Mouse (Mus musculus) heart, adult 2 months (tissue): ENCODE results near the gene A630001G21Rik. TPM values are rescaled to one million over a fixed set of nuclear protein-coding genes. Genes with fewer than 3 reads are reported as not detected.

Experiments
- DNase-seq, 2 experiments: peaks; one replicate each; pipeline ENCODE4 v3.0.0; 2021
- H3K27ac ChIP-seq: fragments of 200-600 bp; 2 replicates; pipeline ENCODE4 v1.8.1; 2022
- H3K27me3 ChIP-seq: fragments of 200-500 bp; 2 replicates; pipeline ENCODE4 v1.6.1; 2012; ENCODE audit warnings: mild to moderate bottlenecking, low read length, inconsistent platforms, mixed read lengths; ENCODE audit not compliant: control insufficient read depth, insufficient read depth
- H3K36me3 ChIP-seq: fragments of 200-500 bp; 2 replicates; pipeline ENCODE4 v1.6.1; 2012; ENCODE audit warnings: low read length, inconsistent platforms; ENCODE audit not compliant: control insufficient read depth, insufficient read depth
- H3K4me1 ChIP-seq: fragments of 200-500 bp; 2 replicates; pipeline ENCODE4 v1.6.1; 2011; ENCODE audit warnings: low read length; ENCODE audit not compliant: control insufficient read depth, insufficient read depth
- H3K4me3 ChIP-seq: fragments of 200-600 bp; 2 replicates; pipeline ENCODE4 v1.8.1; 2022
- H3K79me2 ChIP-seq: fragments of 200-500 bp; replicated peaks from 2 replicates; pipeline ENCODE4 v1.6.1; 2012; ENCODE audit warnings: mild to moderate bottlenecking, inconsistent platforms, low read length, moderate library complexity, mixed read lengths; ENCODE audit not compliant: control insufficient read depth, insufficient read depth
- H3K9ac ChIP-seq: fragments of 200-500 bp; 2 replicates; pipeline ENCODE4 v1.6.1; 2012; ENCODE audit warnings: low read depth, mild to moderate bottlenecking, control low read depth, inconsistent platforms, low read length, mixed read lengths
- CTCF ChIP-seq: fragments of 200-600 bp; IDR thresholded peaks from 2 replicates; pipeline ENCODE4 v1.8.1; 2022; ENCODE audit warnings: antibody characterized with exemption, mild to moderate bottlenecking, moderate library complexity
- EP300 ChIP-seq: fragments of 200-500 bp; IDR thresholded peaks from 2 replicates; pipeline ENCODE4 v1.6.1; 2011; ENCODE audit warnings: low read depth, low read length, control low read depth; ENCODE audit not compliant: insufficient read depth
- POLR2A ChIP-seq: fragments of 200-500 bp; IDR thresholded peaks from 2 replicates; pipeline ENCODE4 v1.6.1; 2011; ENCODE audit warnings: mild to moderate bottlenecking, low read depth, low read length, control low read depth; ENCODE audit not compliant: insufficient read depth
- WGBS: fragments of 180-500 bp; shearing (Covaris S2); methylation state at CpG from one replicate; pipeline ENCODE4 v1.1.7; 2018; 5-methylcytosine and 5-hydroxymethylcytosine counted together
- intact Hi-C: fragments of 180-260 bp; cut with DNase I; formaldehyde crosslinking; loops from one replicate; pipeline ENCODE4 v1.15.1; 2025
- polyA plus RNA-seq: library from polyadenylated mRNA; depleted of rRNA; stranded (reverse); fragments of >200 nt; gene quantifications from 2 replicates; pipeline ENCODE4 v1.2.3, GENCODE M21; 2012
- total RNA-seq, 2 experiments: library from RNA; stranded (reverse); gene quantifications; 2 replicates each; pipeline ENCODE4 v1.2.3; 2021

A630001G21Rik gene
- total and polyA plus RNA-seq, 3 experiments: 0.20 to 1.3 (median 0.37) TPM

GRCm38 (mm10) chr1:85766120-85766519, 12.3 kb downstream of the A630001G21Rik start:
- no peak for DNase-seq
- no peak overlapping the region for H3K9ac ChIP-seq
- WGBS: 71% methylated on average over 3 of the region's 3 CpGs
- TF ChIP-seq POLR2A (no peak), CTCF (no peak), EP300 (no peak)
- H3K4me3 ChIP-seq: no peak overlapping the region
- intact Hi-C loops: no loop called here
- no peaks in the 10 kb centered on the region for H3K27me3 ChIP-seq
- no peaks in the 10 kb centered on the region for H3K79me2 ChIP-seq
- no peak overlapping the region for H3K27ac ChIP-seq
- H3K4me1 ChIP-seq: no peaks in the 10 kb centered on the region
- H3K36me3 ChIP-seq: no peaks in the 10 kb centered on the region

- Histone ChIP-seq H3K36me3 (no peaks in the 10 kb centered on the region), H3K4me1 (no peaks in the 10 kb centered on the region), H3K27me3 (no peaks in the 10 kb centered on the region), H3K4me3 (no peak overlapping the region), H3K79me2 (no peaks in the 10 kb centered on the region), H3K9ac (no peak overlapping the region), H3K27ac (no peak overlapping the region)
- TF ChIP-seq EP300 (no peak), CTCF (no peak), POLR2A (no peak)
- 67% methylated on average over 4 of the region's 4 CpGs for WGBS
- no peak for DNase-seq
- intact Hi-C loops: no loop called here
Measured at GRCm38 (mm10) chr1:85764291-85764690, 14.2 kb downstream of the A630001G21Rik start.

- Histone ChIP-seq H3K9ac (no peak overlapping the region), H3K4me3 (no peak overlapping the region), H3K36me3 (no peaks in the 10 kb centered on the region), H3K4me1 (no peaks in the 10 kb centered on the region), H3K27ac (no peak overlapping the region), H3K27me3 (no peaks in the 10 kb centered on the region), H3K79me2 (no peaks in the 10 kb centered on the region)
- TF ChIP-seq EP300 (no peak), POLR2A (no peak), CTCF (no peak)
- intact Hi-C loops: no loop called here
- DNase-seq: no peak
- 78% methylated on average over 6 of the region's 6 CpGs for WGBS
Measured at GRCm38 (mm10) chr1:85763386-85763785, 15.1 kb downstream of the A630001G21Rik start.

- 80% methylated on average over 4 of the region's 4 CpGs for WGBS
- H3K27ac ChIP-seq: no peak overlapping the region
- TF ChIP-seq EP300 (no peak), CTCF (no peak), POLR2A (no peak)
- H3K27me3 ChIP-seq: no peaks in the 10 kb centered on the region
- no peaks in the 10 kb centered on the region for H3K4me1 ChIP-seq
- no peak overlapping the region for H3K4me3 ChIP-seq
- no peaks in the 10 kb centered on the region for H3K79me2 ChIP-seq
- DNase-seq: no peak
- H3K9ac ChIP-seq: no peak overlapping the region
- no peaks in the 10 kb centered on the region for H3K36me3 ChIP-seq
- intact Hi-C loops: no loop called here
Measured at GRCm38 (mm10) chr1:85761665-85762064, 16.8 kb downstream of the A630001G21Rik start.

- Histone ChIP-seq H3K27me3 (no peaks in the 10 kb centered on the region), H3K79me2 (no peaks in the 10 kb centered on the region), H3K4me3 (no peak overlapping the region), H3K9ac (no peak overlapping the region), H3K27ac (peak overlapping the region; percentile 70; the same call in 1 of the 2 replicates), H3K4me1 (no peaks in the 10 kb centered on the region), H3K36me3 (no peaks in the 10 kb centered on the region)
- 0% methylated on average over 1 of the region's 1 CpGs for WGBS
- TF ChIP-seq EP300: no peak
- no peak for DNase-seq
- intact Hi-C loops: no loop called here
Measured at GRCm38 (mm10) chr1:85758969-85759293, 19.5 kb downstream of the A630001G21Rik start.

GRCm38 (mm10) chr1:85758231-85758968, 20.0 kb downstream of the A630001G21Rik start:
- H3K27me3 ChIP-seq: no peaks in the 10 kb centered on the region
- TF ChIP-seq POLR2A (0 out of 2 replicates have a peak, but pooled peaks have one; percentile 12), CTCF (no peak)
- no peak overlapping the region for H3K4me3 ChIP-seq
- no peaks in the 10 kb centered on the region for H3K4me1 ChIP-seq
- H3K36me3 ChIP-seq: no peaks in the 10 kb centered on the region
- DNase-seq: peak in 1 of 2 experiments; percentile 32
- intact Hi-C loops: no loop called here
- H3K9ac ChIP-seq: no peak overlapping the region
- H3K79me2 ChIP-seq: no peaks in the 10 kb centered on the region
- 23% methylated on average over 14 of the region's 14 CpGs for WGBS
- H3K27ac ChIP-seq: peak overlapping the region; percentile 70
